Mouse (Mus musculus) hindbrain, postnatal 0 days (tissue): Measurements from ENCODE around the gene Cbln3. TPM values are rescaled to one million over a fixed set of nuclear protein-coding genes. Genes with fewer than 3 reads are reported as not detected.

Experiments
- ATAC-seq: fragments of 200-750 bp; cut with Nextera tagmentation; 2 replicates; pipeline ENCODE4 v1.8.0; 2017; ENCODE audit warnings: mild to moderate bottlenecking, moderate TSS enrichment, moderate library complexity
- DNase-seq: peaks from one replicate; pipeline ENCODE4 v3.0.0-alpha.2; 2015; ENCODE audit warnings: low spot score
- H3K27ac ChIP-seq: fragments of 300-500 bp; sonication (generic); 2 replicates; pipeline ENCODE4 v1.5.1; 2014; ENCODE audit warnings: mild to moderate bottlenecking
- H3K27me3 ChIP-seq: fragments of 300-500 bp; sonication (generic); 2 replicates; pipeline ENCODE4 v1.6.1; 2014; ENCODE audit warnings: low read length, mixed read lengths; ENCODE audit not compliant: insufficient read depth
- H3K36me3 ChIP-seq: fragments of 300-500 bp; sonication (generic); 2 replicates; pipeline ENCODE4 v1.6.1; 2014; ENCODE audit warnings: low read length, mixed read lengths; ENCODE audit not compliant: insufficient read depth
- H3K4me1 ChIP-seq: fragments of 300-500 bp; sonication (generic); 2 replicates; pipeline ENCODE4 v1.6.1; 2014; ENCODE audit warnings: antibody characterized with exemption, low read length, mixed read lengths; ENCODE audit not compliant: insufficient read depth
- H3K4me2 ChIP-seq: fragments of 300-500 bp; sonication (generic); 2 replicates; pipeline ENCODE4 v1.6.1; 2014; ENCODE audit warnings: low read depth, mild to moderate bottlenecking, low read length, moderate library complexity, mixed read lengths
- H3K4me3 ChIP-seq: fragments of 300-500 bp; sonication (generic); 2 replicates; pipeline ENCODE4 v1.5.1; 2014; ENCODE audit warnings: low read length
- H3K9ac ChIP-seq: fragments of 300-500 bp; sonication (generic); replicated peaks from 2 replicates; pipeline ENCODE4 v1.6.1; 2014; ENCODE audit warnings: mild to moderate bottlenecking, low read length, moderate library complexity, mixed read lengths
- H3K9me3 ChIP-seq: fragments of 300-500 bp; sonication (generic); 2 replicates; pipeline ENCODE4 v1.6.1; 2016; ENCODE audit warnings: low read length, mixed read lengths
- CTCF ChIP-seq: IDR thresholded peaks from 2 replicates; pipeline ENCODE4 v1.5.1; 2016; ENCODE audit warnings: antibody characterized with exemption, control low read depth, low read depth
- WGBS: fragments of 180-500 bp; shearing (Covaris S2); extraction: QIAGEN DNeasy Blood & Tissue Kit; methylation state at CpG from one replicate; pipeline ENCODE4 v1.1.7; 2014; 5-methylcytosine and 5-hydroxymethylcytosine counted together
- polyA plus RNA-seq: library from polyadenylated mRNA; unstranded; fragments of >200 nt; fragmentation: Nextera tagmentation; extraction: Ambion mirVana; gene quantifications from 2 replicates; pipeline ENCODE4 v1.2.1, GENCODE M21; 2015
- total RNA-seq: library from RNA; depleted of rRNA; stranded (reverse); fragments of >200 nt; gene quantifications from 2 replicates; pipeline ENCODE4 v1.2.3, GENCODE M21; 2014; rRNA removed

Cbln3 gene
- total RNA-seq (2.1 and 5.0 TPM in 2 replicates), polyA plus RNA-seq (0.67 and 0.68 TPM in 2 replicates)

DNA sequence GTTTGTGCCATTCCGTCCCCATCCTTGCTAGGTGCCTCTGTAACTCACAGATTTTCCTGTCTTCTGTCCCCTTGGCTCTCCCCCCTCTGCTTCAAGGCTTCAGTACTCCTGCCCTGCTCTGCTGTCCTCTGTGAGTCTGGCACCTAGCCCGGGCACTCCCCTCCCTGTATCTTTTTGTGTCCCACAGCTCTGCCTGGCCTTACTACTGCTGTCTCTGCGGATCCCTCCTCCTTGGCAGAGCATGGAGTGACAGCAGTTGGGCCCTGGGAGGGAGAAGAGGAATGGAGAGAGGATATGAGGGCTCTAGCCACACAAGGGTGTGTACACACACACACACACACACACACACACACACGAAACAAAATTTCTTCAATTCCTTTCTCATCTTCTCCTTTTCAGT lies at the start of gene Cbln3:
TSS of gene Cbln3 (minus strand) at position 227 of the 400 bp plus-strand sequence.
- no peaks in the 10 kb centered on the region for H3K9me3 ChIP-seq
- no peaks in the 10 kb centered on the region for H3K27me3 ChIP-seq
- no peaks in the 10 kb centered on the region for H3K4me1 ChIP-seq
- ATAC-seq (peak; percentile 39), DNase-seq (peak; percentile 78)
- WGBS = 14% methylated on average over 4 of the region's 4 CpGs
- peaks cover 17% of the 10 kb centered on the region; the same call in 1 of the 2 replicates for H3K36me3 ChIP-seq
- no peak for TF ChIP-seq CTCF
- H3K4me3 ChIP-seq = peak within 1 kb of the TSS; percentile 79
- H3K4me2 ChIP-seq = peak within 1 kb of the TSS; percentile 68
- peak within 1 kb of the TSS; percentile 81 for H3K9ac ChIP-seq
- peak within 1 kb of the TSS; percentile 87 for H3K27ac ChIP-seq

GRCm38 (mm10) chr14:55933586-55933985 lies 49.4 kb upstream of the Cbln3 start:
- Histone ChIP-seq H3K4me3 (no peak overlapping the region), H3K27me3 (no peaks in the 10 kb centered on the region), H3K9ac (no peak overlapping the region), H3K27ac (no peak overlapping the region), H3K9me3 (no peaks in the 10 kb centered on the region), H3K36me3 (no peaks in the 10 kb centered on the region), H3K4me2 (no peak overlapping the region), H3K4me1 (no peaks in the 10 kb centered on the region)
- ATAC-seq = peak; percentile 61
- no peak for TF ChIP-seq CTCF
- DNase-seq = peak; percentile 48
- WGBS = 53% methylated on average over 7 of the region's 7 CpGs

DNA sequence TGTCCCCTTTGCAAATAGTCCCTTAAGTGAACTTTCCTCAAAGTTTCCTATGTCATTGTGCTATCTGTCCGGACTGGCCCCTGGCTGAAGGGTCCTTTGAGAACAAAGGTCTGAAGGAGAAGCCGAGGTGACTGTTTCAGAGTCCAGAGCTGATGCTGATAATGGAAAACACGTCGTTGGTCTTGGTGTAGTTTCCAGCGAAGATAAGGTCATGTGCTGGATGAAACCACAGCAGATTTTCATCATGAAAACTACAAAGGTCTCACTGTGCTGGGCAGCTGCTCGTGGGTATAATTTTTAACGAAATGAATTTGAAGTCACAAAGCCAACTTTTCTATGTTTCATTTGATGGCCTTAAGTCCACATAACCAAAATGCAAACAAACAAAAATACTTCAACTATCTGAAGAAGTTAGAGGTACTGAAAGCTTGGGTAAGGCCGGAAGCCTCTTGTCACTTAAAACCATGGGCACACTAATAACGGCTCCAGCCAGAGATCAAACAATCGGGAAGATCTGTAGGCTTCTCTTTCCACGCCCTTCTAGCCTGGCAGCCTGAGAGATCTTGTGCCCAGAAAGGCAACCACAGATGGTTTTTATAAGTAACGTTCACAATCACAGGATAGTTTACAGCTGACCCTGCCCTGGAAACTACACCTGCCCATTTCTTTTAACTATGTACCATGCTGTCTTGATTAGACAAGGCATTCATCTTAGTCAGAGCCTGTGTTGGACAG lies 45.2 kb upstream of the Cbln3 start:
- ATAC-seq (no peak), DNase-seq (no peak)
- Histone ChIP-seq H3K9me3 (no peaks in the 10 kb centered on the region), H3K36me3 (no peaks in the 10 kb centered on the region), H3K4me2 (no peak overlapping the region), H3K27me3 (no peaks in the 10 kb centered on the region), H3K27ac (no peak overlapping the region), H3K4me1 (no peaks in the 10 kb centered on the region), H3K4me3 (no peak overlapping the region), H3K9ac (no peak overlapping the region)
- WGBS = 81% methylated on average over 12 of the region's 12 CpGs
- TF ChIP-seq CTCF = no peak

GRCm38 (mm10) chr14:55926847-55927246 lies 42.7 kb upstream of the Cbln3 start:
- no peak for TF ChIP-seq CTCF
- Histone ChIP-seq H3K4me3 (no peak overlapping the region), H3K4me2 (no peak overlapping the region), H3K36me3 (no peaks in the 10 kb centered on the region), H3K27me3 (no peaks in the 10 kb centered on the region), H3K4me1 (no peaks in the 10 kb centered on the region), H3K9ac (no peak overlapping the region), H3K27ac (no peak overlapping the region), H3K9me3 (no peaks in the 10 kb centered on the region)
- no peak for DNase-seq
- 86% methylated on average over 4 of the region's 4 CpGs for WGBS
- no peak for ATAC-seq

DNA sequence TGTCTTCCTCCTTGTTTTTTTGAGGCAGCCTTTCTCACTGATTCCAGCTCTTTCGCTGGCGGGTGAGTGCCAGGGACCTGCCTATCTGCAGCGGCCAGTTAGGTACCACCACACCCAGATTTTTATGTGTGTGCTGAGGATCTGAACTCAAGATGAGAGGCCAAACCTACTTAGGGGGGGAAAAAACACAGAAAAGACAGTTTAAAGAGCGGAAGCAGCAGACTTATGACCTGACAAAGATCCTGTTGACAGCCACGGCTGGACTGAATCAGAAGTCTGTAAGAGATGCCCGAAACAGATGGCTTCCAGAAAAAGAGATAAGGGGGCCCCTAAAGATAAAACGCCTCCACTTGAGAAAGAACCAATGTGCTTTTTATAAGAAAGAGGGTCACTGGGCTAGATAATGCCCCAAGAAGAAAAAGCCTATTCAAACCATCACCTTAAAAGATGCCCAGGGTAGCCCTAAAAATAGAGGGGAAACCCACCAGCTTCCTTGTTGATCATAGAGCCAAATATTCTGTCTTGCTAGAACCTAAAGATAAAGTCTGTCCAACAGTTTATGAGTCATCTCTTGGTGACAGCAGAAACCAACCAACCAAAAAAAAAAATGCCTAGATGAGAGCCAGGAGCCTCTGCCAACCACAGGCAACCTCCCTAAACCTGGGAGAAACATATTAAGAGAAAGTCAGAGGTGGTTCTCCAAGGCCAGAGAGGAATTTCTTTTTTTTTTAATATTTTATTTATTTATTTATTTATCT lies 38.5 kb upstream of the Cbln3 start:
- Histone ChIP-seq H3K4me1 (no peaks in the 10 kb centered on the region), H3K27ac (no peak overlapping the region), H3K9ac (no peak overlapping the region), H3K9me3 (no peaks in the 10 kb centered on the region), H3K4me3 (no peak overlapping the region), H3K4me2 (no peak overlapping the region), H3K27me3 (no peaks in the 10 kb centered on the region), H3K36me3 (no peaks in the 10 kb centered on the region)
- DNase-seq = no peak
- ATAC-seq = no peak
- 86% methylated on average over 7 of the region's 7 CpGs for WGBS
- no peak for TF ChIP-seq CTCF

DNA sequence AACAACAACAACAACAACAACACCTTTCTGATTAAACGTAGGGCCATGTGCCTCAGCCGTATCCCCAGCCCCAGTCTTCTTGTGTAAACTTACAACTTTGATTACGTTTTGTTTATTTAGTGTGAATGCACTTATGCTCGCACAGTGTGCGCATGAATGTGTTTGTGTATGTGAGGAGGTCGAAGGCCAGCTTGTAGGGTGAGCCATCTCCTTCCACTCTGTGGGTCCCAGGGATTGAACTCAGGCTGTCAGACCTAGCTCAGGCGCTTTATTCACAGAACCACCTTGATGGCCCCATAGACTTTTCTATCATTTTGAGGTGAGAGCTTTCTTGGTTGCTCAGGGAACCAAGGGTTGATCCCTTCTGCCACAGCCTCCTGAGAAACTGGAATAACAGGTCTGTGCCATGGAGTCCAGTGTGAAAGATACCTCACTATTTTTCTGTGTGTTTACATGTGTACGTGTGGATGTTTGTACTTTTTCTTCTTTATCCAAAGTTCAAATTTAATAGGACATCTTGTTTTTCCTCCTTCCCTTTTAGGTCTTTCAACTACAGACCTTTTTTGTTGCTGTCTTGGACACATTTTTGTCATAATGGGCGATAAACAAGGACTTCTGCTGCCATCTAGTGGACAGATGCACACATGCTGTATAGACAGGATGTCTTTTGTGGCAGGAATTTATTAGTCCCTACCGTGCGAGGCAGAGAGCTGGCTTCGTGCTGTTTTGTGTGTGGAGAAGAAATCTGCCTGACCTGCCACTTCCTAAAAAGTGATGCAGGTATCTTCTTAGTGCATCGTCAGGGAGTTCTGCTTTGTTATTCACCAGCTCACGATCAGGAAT lies 34.3 kb upstream of the Cbln3 start:
- Histone ChIP-seq H3K4me2 (peak overlapping the region; percentile 10; the same call in 1 of the 2 replicates), H3K36me3 (no peaks in the 10 kb centered on the region), H3K27ac (no peak overlapping the region), H3K4me1 (no peaks in the 10 kb centered on the region), H3K4me3 (no peak overlapping the region), H3K27me3 (no peaks in the 10 kb centered on the region), H3K9me3 (no peaks in the 10 kb centered on the region), H3K9ac (peak overlapping the region; percentile 37; the same call in 1 of the 2 replicates)
- DNase-seq (peak; percentile 96), ATAC-seq (peak; percentile 84)
- 39% methylated on average over 14 of the region's 14 CpGs for WGBS
- TF ChIP-seq CTCF = peak; percentile 94
